Mouse (Mus musculus) liver, embryonic 13.5 days (tissue): Measurements from ENCODE around the gene Orm1. TPM values are rescaled to one million over a fixed set of nuclear protein-coding genes. Genes with fewer than 3 reads are reported as not detected.

ENCODE experiments used
- ATAC-seq: fragments of 200-750 bp; cut with Nextera tagmentation; 2 replicates; pipeline ENCODE4 v1.8.0; 2017; ENCODE audit warnings: low read depth, mild to moderate bottlenecking, moderate number of reproducible peaks, moderate library complexity
- DNase-seq: peaks from one replicate; pipeline ENCODE4 v3.0.0; 2022
- H3K27ac ChIP-seq: fragments of 300-500 bp; sonication (generic); 2 replicates; pipeline ENCODE4 v1.5.1; 2015; ENCODE audit warnings: moderate library complexity, mild to moderate bottlenecking, inconsistent platforms
- H3K27me3 ChIP-seq: fragments of 300-500 bp; sonication (generic); 2 replicates; pipeline ENCODE4 v1.6.1; 2015; ENCODE audit warnings: mild to moderate bottlenecking, inconsistent platforms
- H3K36me3 ChIP-seq: fragments of 300-500 bp; sonication (generic); 2 replicates; pipeline ENCODE4 v1.6.1; 2015; ENCODE audit warnings: mild to moderate bottlenecking, inconsistent platforms
- H3K4me1 ChIP-seq: fragments of 300-500 bp; sonication (generic); replicated peaks from 2 replicates; pipeline ENCODE4 v1.6.1; 2015; ENCODE audit warnings: inconsistent platforms
- H3K4me2 ChIP-seq: fragments of 300-500 bp; sonication (generic); 2 replicates; pipeline ENCODE4 v1.6.1; 2015; ENCODE audit warnings: inconsistent platforms, mild to moderate bottlenecking, moderate library complexity
- H3K4me3 ChIP-seq: fragments of 300-500 bp; sonication (generic); replicated peaks from 2 replicates; pipeline ENCODE4 v1.5.1; 2015; ENCODE audit warnings: mild to moderate bottlenecking, inconsistent platforms
- H3K9ac ChIP-seq: fragments of 300-500 bp; sonication (generic); 2 replicates; pipeline ENCODE4 v1.6.1; 2015; ENCODE audit warnings: mild to moderate bottlenecking, inconsistent platforms
- H3K9me3 ChIP-seq: fragments of 300-500 bp; sonication (generic); replicated peaks from 2 replicates; pipeline ENCODE4 v1.6.1; 2016; ENCODE audit warnings: inconsistent platforms
- whole genome bisulfite sequencing: fragments of 180-500 bp; shearing (Covaris S2); methylation state at CpG from one replicate; pipeline ENCODE4 v1.1.7; 2015; ENCODE audit not compliant: insufficient replicate concordance; 5-methylcytosine and 5-hydroxymethylcytosine counted together
- polyA plus RNA-seq: library from polyadenylated mRNA; unstranded; fragments of >200 nt; fragmentation: Nextera tagmentation; extraction: Ambion mirVana; gene quantifications from 2 replicates; pipeline ENCODE4 v1.2.1, GENCODE M21; 2015

Orm1 gene
- polyA plus RNA-seq, result not detected in 2 replicates

DNA sequence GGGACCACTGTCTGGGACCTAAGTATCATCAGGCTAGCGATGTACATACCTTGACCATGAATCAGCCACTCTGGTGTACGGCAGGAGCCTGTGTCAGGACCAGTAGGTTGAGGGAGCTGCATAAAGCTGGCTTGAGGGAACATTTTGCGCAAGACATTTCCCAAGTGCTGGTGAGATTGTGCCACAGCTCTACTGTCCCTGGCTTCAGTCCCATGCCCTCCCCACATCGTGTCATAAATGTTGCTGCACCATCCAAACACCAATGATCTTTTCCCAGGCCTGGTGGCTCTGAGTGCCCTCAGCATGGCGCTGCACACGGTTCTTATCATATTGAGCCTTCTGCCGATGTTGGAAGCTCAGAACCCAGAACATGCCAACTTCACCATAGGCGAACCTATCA lies at the start of gene Orm1:
Gene Orm1 (plus strand): TSS at position 266 of the 400 bp plus-strand sequence.
- Histone ChIP-seq H3K27ac (no peak within 1 kb of the TSS), H3K4me1 (no peaks in the 10 kb centered on the region), H3K27me3 (no peaks in the 10 kb centered on the region), H3K4me3 (no peak within 1 kb of the TSS), H3K9ac (no peak within 1 kb of the TSS), H3K36me3 (no peaks in the 10 kb centered on the region), H3K9me3 (no peaks in the 10 kb centered on the region), H3K4me2 (no peak within 1 kb of the TSS)
- 60% methylated on average over 8 of the region's 8 CpGs for WGBS
- ATAC-seq (no peak), DNase-seq (no peak)

DNA sequence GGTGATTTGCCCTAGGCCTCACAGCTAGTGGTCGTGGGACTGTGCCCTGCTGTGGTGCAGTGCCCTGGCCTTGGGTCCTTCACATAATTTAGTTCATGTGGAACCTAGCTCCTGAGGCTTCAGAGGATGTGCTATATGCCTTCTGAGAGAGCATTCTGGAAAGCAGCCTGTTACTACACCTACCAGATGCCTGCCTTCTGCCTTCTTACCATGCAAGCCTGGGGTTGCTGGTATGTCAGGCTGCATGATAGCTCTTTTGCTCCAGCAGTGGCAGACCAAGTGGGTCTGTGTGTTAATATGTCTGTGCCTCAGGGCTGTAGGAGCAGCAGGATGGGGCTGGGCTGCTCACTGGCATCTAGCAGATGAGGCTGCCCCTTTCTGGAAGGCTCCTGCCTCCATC lies 48.7 kb upstream of the Orm1 start:
- Histone ChIP-seq H3K9me3 (no peaks in the 10 kb centered on the region), H3K4me1 (no peaks in the 10 kb centered on the region), H3K4me3 (no peak overlapping the region), H3K4me2 (no peak overlapping the region), H3K36me3 (no peaks in the 10 kb centered on the region), H3K27ac (no peak overlapping the region), H3K27me3 (no peaks in the 10 kb centered on the region), H3K9ac (no peak overlapping the region)
- no peak for DNase-seq
- 38% methylated on average over 1 of the region's 1 CpGs for WGBS
- no peak for ATAC-seq

DNA sequence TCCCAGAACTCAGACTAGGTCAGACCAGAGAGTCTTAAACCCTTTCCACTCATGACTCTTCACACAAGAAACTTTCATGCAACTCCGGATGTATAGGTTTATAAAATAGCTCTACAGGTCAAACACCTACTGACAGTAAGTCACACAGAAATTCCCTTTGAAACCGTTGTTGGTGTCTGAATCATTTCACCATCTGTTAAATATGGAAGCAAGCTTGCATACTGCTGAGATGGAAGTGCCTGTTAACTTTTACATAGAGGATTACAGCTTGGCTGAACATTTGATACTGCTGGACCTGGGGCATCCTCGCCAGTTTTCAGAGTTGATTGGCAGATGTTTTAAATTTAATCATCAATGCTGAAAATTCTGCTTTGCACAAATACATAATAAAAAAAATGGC lies 48.1 kb upstream of the Orm1 start:
- Histone ChIP-seq H3K4me2 (no peak overlapping the region), H3K4me1 (no peaks in the 10 kb centered on the region), H3K9me3 (no peaks in the 10 kb centered on the region), H3K27ac (no peak overlapping the region), H3K36me3 (no peaks in the 10 kb centered on the region), H3K9ac (no peak overlapping the region), H3K4me3 (no peak overlapping the region), H3K27me3 (no peaks in the 10 kb centered on the region)
- DNase-seq (no peak), ATAC-seq (no peak)
- 43% methylated on average over 3 of the region's 3 CpGs for WGBS

DNA sequence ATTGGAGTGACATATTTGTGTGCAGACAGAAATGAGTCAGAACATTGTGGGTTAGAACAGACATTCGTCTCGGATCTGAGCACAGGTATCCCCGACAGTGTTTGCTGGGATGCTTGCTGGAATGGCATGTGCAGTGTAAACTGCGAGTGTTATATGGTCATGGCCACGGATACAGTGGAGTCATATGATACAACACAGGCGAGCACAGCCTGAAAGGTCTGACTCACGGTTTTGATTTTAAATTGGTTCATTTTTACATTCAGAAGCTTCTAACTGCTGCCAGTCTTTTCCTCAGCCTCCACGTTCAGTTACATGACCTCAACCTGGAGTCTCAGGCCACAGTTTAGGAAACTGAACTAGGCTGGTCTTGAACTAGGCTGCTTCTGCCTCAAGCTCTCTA lies 47.5 kb upstream of the Orm1 start:
- Histone ChIP-seq H3K4me3 (no peak overlapping the region), H3K27me3 (no peaks in the 10 kb centered on the region), H3K4me2 (no peak overlapping the region), H3K27ac (no peak overlapping the region), H3K4me1 (no peaks in the 10 kb centered on the region), H3K36me3 (no peaks in the 10 kb centered on the region), H3K9ac (no peak overlapping the region), H3K9me3 (no peaks in the 10 kb centered on the region)
- no peak for ATAC-seq
- 63% methylated on average over 8 of the region's 8 CpGs for WGBS
- DNase-seq, result no peak

DNA sequence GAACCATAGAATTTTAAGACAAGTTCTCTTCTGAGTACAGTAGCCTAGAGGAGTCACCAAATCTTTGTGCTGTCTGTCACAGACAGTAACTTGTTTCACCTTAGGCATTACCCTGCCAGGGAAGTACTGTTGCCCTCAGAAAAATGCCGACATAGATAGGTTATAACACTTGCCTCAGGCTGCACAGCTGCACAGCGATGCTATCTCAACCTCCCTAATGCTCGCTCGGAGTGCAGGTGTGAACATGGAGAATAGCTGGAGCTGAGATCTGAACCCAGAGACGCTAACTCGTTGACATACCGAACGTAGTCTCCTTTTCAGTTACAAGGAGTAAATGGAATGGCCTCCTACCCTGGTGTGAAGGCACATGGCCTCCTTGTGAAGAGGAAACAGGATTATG lies 46.2 kb upstream of the Orm1 start:
- 76% methylated on average over 8 of the region's 8 CpGs for WGBS
- H3K9ac ChIP-seq, result no peak overlapping the region

DNA sequence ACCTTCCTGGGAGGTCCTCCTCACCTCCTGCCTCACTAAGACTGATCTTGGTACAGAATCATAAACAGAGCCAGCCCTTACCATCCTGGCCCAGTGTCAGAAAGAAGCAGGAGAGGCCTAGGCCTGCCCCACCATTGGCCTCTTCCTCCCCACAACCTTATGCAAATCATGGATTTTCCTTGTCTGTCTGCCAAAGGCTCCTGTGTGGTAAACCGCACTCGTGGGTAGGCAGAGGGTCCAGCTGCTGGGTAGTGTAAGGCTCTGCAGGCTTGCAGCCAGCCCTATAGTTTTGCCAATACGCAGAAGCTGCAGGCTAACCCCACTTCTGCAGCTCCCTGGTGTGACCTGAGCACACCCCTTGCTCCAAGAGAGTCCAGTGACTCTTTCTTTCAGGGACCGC lies 41.7 kb upstream of the Orm1 start:
- 53% methylated on average over 4 of the region's 4 CpGs for WGBS
- Histone ChIP-seq H3K9ac (no peak overlapping the region), H3K4me2 (no peak overlapping the region), H3K4me3 (no peak overlapping the region), H3K27ac (no peak overlapping the region), H3K9me3 (no peaks in the 10 kb centered on the region), H3K36me3 (no peaks in the 10 kb centered on the region), H3K4me1 (no peaks in the 10 kb centered on the region), H3K27me3 (no peaks in the 10 kb centered on the region)
- no peak for ATAC-seq
- DNase-seq, result no peak

More for the DNA sequence above, 46.2 kb upstream of the Orm1 start:
- Histone ChIP-seq H3K27ac (no peak overlapping the region), H3K27me3 (no peaks in the 10 kb centered on the region), H3K4me1 (no peaks in the 10 kb centered on the region), H3K9me3 (no peaks in the 10 kb centered on the region), H3K4me2 (no peak overlapping the region), H3K36me3 (no peaks in the 10 kb centered on the region), H3K4me3 (no peak overlapping the region)
- ATAC-seq (no peak), DNase-seq (no peak)

DNA sequence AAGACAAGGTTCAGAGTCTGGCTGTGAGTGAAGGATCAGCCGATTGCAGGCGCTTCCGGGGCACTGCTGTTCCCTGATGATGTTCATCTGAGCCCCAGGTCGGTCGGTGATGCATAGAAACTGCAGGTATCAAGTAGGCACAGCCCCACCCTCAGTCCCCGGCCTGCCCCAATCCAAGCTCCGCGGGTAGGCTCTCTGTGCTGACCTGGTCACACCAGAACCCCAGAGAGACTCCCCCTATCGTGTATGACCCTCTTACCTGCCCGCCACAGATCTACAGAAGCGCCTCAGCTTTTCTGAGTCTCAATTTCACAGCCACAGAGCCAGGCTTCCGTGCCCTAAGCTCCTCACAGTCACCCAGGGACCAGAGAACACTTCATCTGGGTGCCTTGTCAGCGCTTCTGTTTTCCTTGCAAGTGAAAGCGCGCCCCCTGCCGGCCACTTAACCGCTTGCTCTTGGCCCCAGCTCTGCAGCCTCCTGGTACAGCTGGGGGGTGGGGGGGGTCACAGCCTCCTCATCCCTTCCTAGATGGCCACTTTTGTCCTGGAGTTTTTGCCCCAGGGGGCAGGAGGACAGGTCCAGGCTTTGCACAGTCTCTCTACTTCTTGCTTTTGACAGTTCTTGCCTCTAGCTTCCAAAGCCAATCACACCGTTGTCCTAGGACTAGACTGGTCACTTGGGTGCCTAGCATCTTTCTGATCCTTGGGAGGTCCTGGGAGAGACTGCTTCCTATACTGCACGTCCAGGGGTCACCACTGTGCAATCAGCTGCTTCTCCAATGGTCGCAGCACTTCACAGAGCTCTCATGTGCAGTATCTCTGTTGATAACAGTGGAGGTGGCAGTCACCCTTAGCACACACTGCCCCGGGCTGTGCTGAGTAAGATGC lies 36.9 kb upstream of the Orm1 start:
- Histone ChIP-seq H3K9ac (no peak overlapping the region), H3K36me3 (no peaks in the 10 kb centered on the region), H3K4me3 (no peak overlapping the region), H3K27me3 (no peaks in the 10 kb centered on the region), H3K9me3 (no peaks in the 10 kb centered on the region), H3K4me1 (no peaks in the 10 kb centered on the region), H3K27ac (no peak overlapping the region), H3K4me2 (no peak overlapping the region)
- ATAC-seq, result no peak
- peak; percentile 30 for DNase-seq
- WGBS, result 26% methylated on average over 21 of the region's 21 CpGs

DNA sequence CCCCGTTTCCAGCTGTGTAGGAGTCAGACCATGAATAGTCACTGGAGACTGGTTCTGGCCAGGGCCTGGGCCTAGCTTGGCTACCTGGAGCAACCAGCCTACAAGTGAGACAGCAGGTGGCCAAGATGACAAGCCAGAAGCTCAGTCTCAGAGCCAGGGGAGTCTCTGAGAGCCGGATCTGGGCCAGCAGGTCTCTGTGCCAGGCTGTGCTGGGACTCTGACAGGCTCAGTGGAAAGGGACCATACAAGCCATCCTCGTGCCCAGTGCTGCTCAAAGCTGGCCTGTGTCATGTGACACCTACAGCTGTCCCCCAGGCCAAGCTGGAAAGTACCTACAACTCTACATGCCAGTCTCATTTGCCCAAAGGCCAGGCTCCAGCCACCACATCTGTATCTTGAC lies 36.0 kb upstream of the Orm1 start:
- no peaks in the 10 kb centered on the region for H3K27me3 ChIP-seq
- no peak for DNase-seq
- no peak overlapping the region for H3K4me3 ChIP-seq
- no peak overlapping the region for H3K27ac ChIP-seq
- no peaks in the 10 kb centered on the region for H3K36me3 ChIP-seq
- no peaks in the 10 kb centered on the region for H3K4me1 ChIP-seq
- H3K4me2 ChIP-seq, result no peak overlapping the region
- no peak overlapping the region for H3K9ac ChIP-seq
- WGBS, result 55% methylated on average over 3 of the region's 3 CpGs
- no peaks in the 10 kb centered on the region for H3K9me3 ChIP-seq
- ATAC-seq, result no peak

DNA sequence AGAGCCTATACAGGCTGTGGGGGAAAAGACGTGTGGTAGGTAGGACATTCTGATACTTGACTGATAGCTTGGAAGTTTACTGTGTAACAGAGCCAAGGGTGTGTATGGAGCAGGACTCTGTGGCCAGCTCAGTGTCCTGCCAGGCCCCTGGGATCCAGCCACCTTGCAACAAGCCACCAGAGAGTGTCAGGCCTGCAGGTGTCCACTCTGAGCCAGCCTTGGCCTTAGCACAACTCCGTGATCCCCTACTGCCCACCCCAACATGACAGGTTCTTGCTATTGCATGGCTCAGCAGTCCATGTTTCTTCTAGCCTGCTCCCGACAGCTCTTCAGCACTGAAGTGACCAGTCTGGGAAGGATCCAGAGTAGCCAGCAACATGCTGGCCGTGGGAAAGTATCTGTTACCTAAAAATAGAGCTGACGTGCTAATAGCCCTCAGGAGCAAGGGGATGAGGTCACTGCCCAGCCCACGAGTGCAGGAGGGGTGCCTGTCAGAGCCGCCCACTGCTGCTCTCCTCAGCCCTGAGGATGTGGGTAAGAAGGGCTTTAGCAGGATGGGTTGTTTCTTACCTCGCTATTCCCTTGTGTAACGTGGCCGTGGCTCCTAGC lies 34.0 kb upstream of the Orm1 start:
- H3K9ac ChIP-seq, result no peak overlapping the region
- ATAC-seq (no peak), DNase-seq (no peak)
- H3K4me3 ChIP-seq, result no peak overlapping the region
- H3K4me2 ChIP-seq, result no peak overlapping the region
- H3K27me3 ChIP-seq, result no peaks in the 10 kb centered on the region
- no peaks in the 10 kb centered on the region for H3K4me1 ChIP-seq
- H3K36me3 ChIP-seq, result no peaks in the 10 kb centered on the region
- 43% methylated on average over 10 of the region's 10 CpGs for WGBS
- no peak overlapping the region for H3K27ac ChIP-seq
- H3K9me3 ChIP-seq, result no peaks in the 10 kb centered on the region

DNA sequence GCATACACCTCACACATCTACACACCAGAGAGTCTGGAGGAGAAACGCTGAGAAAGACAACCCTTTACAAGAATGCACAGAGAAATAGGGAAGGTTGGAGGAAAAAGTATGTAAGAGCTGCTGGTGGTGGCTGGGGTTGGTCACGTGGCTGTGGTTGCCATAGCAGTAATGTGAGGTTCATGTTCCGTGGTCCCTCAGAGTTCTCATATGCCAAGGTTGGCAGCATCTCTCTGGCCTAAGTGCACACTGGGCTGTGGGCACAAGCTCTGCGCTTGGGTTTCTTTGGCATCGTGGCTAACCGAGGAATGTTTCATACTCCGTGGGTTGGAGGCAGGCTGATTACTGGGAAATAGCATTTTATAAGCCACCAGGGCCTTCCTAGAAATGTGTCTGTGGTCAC lies 32.9 kb upstream of the Orm1 start:
- ATAC-seq (no peak), DNase-seq (no peak)
- H3K27ac ChIP-seq, result no peak overlapping the region
- WGBS, result 69% methylated on average over 7 of the region's 7 CpGs
- no peaks in the 10 kb centered on the region for H3K4me1 ChIP-seq
- H3K4me2 ChIP-seq, result no peak overlapping the region
- no peaks in the 10 kb centered on the region for H3K27me3 ChIP-seq
- H3K9ac ChIP-seq, result no peak overlapping the region
- no peaks in the 10 kb centered on the region for H3K9me3 ChIP-seq
- no peak overlapping the region for H3K4me3 ChIP-seq
- H3K36me3 ChIP-seq, result no peaks in the 10 kb centered on the region

DNA sequence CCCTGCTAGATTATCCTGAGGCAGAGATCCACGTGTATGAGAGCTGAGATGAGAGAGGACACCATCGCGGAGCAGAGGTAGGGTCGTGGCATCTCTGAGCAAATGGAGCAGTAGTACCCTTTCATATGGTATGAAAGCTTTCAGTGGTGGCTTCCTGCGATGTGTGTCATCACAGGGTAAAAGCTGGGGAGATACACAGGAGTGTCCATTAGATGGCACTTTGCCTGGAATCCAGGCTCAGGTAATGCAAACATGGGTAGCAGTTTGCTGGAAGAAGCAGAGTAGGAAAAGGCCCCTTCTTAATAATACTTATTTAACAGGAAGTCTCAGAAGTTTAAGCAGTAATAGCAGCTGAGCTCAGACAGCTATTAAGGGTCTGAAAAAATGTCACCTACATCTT lies 30.3 kb upstream of the Orm1 start:
- H3K4me2 ChIP-seq, result no peak overlapping the region
- DNase-seq (no peak), ATAC-seq (no peak)
- 55% methylated on average over 5 of the region's 5 CpGs for WGBS
- 0 out of 2 replicates have a peak, but pooled peaks cover 4% of the 10 kb centered on the region for H3K36me3 ChIP-seq
- no peaks in the 10 kb centered on the region for H3K4me1 ChIP-seq
- no peak overlapping the region for H3K27ac ChIP-seq
- no peaks in the 10 kb centered on the region for H3K9me3 ChIP-seq
- H3K4me3 ChIP-seq, result no peak overlapping the region
- no peak overlapping the region for H3K9ac ChIP-seq
- no peaks in the 10 kb centered on the region for H3K27me3 ChIP-seq
